Mouse (Mus musculus) limb, embryonic 14.5 days (tissue): ENCODE measurements at regions not wholly inside any gene's neighbourhood (a gene's known extent, or its start where the extent isn't known, plus 50 kb on each side); places are given as distances from the start of the nearest gene placed in this dataset.

Source experiments
- ATAC-seq: fragments of 200-750 bp; cut with Nextera tagmentation; 2 replicates; pipeline ENCODE4 v1.8.0; 2017; ENCODE audit warnings: low read depth, moderate number of reproducible peaks, moderate TSS enrichment; ENCODE audit not compliant: low FRiP score
- DNase-seq: peaks from one replicate; pipeline ENCODE4 v3.0.0-alpha.2; 2015; ENCODE audit warnings: low spot score
- H3K27ac ChIP-seq: fragments of 300-500 bp; sonication (generic); replicated peaks from 2 replicates; pipeline ENCODE4 v1.5.1; 2014; ENCODE audit warnings: low read depth, mild to moderate bottlenecking, low read length, moderate library complexity, mixed read lengths
- H3K27me3 ChIP-seq: fragments of 300-500 bp; sonication (generic); 2 replicates; pipeline ENCODE4 v1.6.1; 2014; ENCODE audit warnings: low read length, mixed read lengths; ENCODE audit not compliant: control insufficient read depth, insufficient read depth
- H3K36me3 ChIP-seq: fragments of 300-500 bp; sonication (generic); 2 replicates; pipeline ENCODE4 v1.6.1; 2014; ENCODE audit warnings: mild to moderate bottlenecking, low read length, moderate library complexity, mixed read lengths; ENCODE audit not compliant: control insufficient read depth, insufficient read depth
- H3K4me1 ChIP-seq: fragments of 300-500 bp; sonication (generic); 2 replicates; pipeline ENCODE4 v1.6.1; 2014; ENCODE audit warnings: antibody characterized with exemption, low read length, mixed read lengths; ENCODE audit not compliant: control insufficient read depth, insufficient read depth
- H3K4me2 ChIP-seq: fragments of 300-500 bp; sonication (generic); replicated peaks from 2 replicates; pipeline ENCODE4 v1.6.1; 2014; ENCODE audit warnings: low read depth, mild to moderate bottlenecking, low read length, moderate library complexity; ENCODE audit not compliant: severe bottlenecking
- H3K4me3 ChIP-seq: fragments of 300-500 bp; sonication (generic); replicated peaks from 2 replicates; pipeline ENCODE4 v1.5.1; 2014; ENCODE audit warnings: low read length
- H3K9ac ChIP-seq: fragments of 300-500 bp; sonication (generic); 2 replicates; pipeline ENCODE4 v1.6.1; 2014; ENCODE audit warnings: mild to moderate bottlenecking, low read depth, low read length, moderate library complexity; ENCODE audit not compliant: severe bottlenecking
- H3K9me3 ChIP-seq: fragments of 300-500 bp; sonication (generic); 2 replicates; pipeline ENCODE4 v1.6.1; 2016; ENCODE audit warnings: low read length; ENCODE audit not compliant: control insufficient read depth
- POLR2A ChIP-seq: fragments of 200-500 bp; IDR thresholded peaks from 2 replicates; pipeline ENCODE4 v1.8.0; 2012; ENCODE audit warnings: inconsistent platforms, mild to moderate bottlenecking, moderate library complexity, borderline replicate concordance; ENCODE audit not compliant: insufficient read depth, insufficient read length; ENCODE audit errors: extremely low read depth
- WGBS: fragments of 180-500 bp; shearing (Covaris S2); extraction: QIAGEN DNeasy Blood & Tissue Kit; methylation state at CpG from one replicate; pipeline ENCODE4 v1.1.7; 2014; 5-methylcytosine and 5-hydroxymethylcytosine counted together

- no peak overlapping the region for H3K9ac ChIP-seq
- no peak overlapping the region for H3K27ac ChIP-seq
- no peaks in the 10 kb centered on the region for H3K9me3 ChIP-seq
- no peak overlapping the region for H3K4me2 ChIP-seq
- ATAC-seq (peak; percentile 65; the same call in 1 of the 2 replicates), DNase-seq (peak; percentile 50)
- H3K36me3 ChIP-seq, result no peaks in the 10 kb centered on the region
- WGBS, result 37% methylated on average over 2 of the region's 2 CpGs
- H3K27me3 ChIP-seq, result 0 out of 2 replicates have a peak, but pooled peaks cover 6% of the 10 kb centered on the region
- 0 out of 2 replicates have a peak, but pooled peaks cover 3% of the 10 kb centered on the region for H3K4me1 ChIP-seq
- no peak for TF ChIP-seq POLR2A
- H3K4me3 ChIP-seq, result no peak overlapping the region
These were observed 268.6 kb upstream of the Sp4 start for GRCm38 (mm10) chr12:118569811-118570210.

DNA sequence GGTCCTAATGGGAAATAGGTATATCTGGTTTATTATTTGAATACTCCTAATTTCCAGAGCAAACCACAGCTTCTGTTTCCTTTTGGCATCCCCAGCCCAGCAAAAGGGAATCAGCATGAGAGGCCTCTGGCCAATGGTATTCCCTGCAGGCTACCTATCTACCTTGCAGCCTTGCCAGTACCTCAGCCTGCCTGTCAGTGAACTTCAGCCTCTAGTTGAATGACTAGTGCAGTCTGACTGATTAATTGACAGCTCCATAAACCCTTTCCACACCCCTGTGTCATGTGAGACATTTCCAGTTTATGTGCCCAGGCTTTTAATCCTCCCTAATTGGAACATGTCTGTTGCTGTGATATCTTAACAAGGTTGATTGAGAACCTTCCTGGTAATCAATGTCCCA is 265.4 kb upstream of the Sp4 start:
- H3K27me3 ChIP-seq, result 0 out of 2 replicates have a peak, but pooled peaks cover 6% of the 10 kb centered on the region
- no peak overlapping the region for H3K27ac ChIP-seq
- no peak for ATAC-seq
- H3K9me3 ChIP-seq, result no peaks in the 10 kb centered on the region
- DNase-seq, result no peak
- H3K4me2 ChIP-seq, result no peak overlapping the region
- TF ChIP-seq POLR2A, result no peak
- no peaks in the 10 kb centered on the region for H3K36me3 ChIP-seq
- H3K4me1 ChIP-seq, result 0 out of 2 replicates have a peak, but pooled peaks cover 6% of the 10 kb centered on the region
- H3K4me3 ChIP-seq, result no peak overlapping the region
- H3K9ac ChIP-seq, result no peak overlapping the region

- Histone ChIP-seq H3K4me2 (no peak overlapping the region), H3K36me3 (no peaks in the 10 kb centered on the region), H3K9me3 (no peaks in the 10 kb centered on the region), H3K4me1 (0 out of 2 replicates have a peak, but pooled peaks cover 3% of the 10 kb centered on the region), H3K27ac (no peak overlapping the region), H3K9ac (no peak overlapping the region), H3K27me3 (0 out of 2 replicates have a peak, but pooled peaks cover 6% of the 10 kb centered on the region), H3K4me3 (no peak overlapping the region)
- 6% methylated on average over 9 of the region's 9 CpGs for WGBS
- no peak for TF ChIP-seq POLR2A
- DNase-seq (peak; percentile 59), ATAC-seq (no peak; the same call in 1 of the 2 replicates)
These were observed 263.3 kb upstream of the Sp4 start for GRCm38 (mm10) chr12:118564394-118565112.

DNA sequence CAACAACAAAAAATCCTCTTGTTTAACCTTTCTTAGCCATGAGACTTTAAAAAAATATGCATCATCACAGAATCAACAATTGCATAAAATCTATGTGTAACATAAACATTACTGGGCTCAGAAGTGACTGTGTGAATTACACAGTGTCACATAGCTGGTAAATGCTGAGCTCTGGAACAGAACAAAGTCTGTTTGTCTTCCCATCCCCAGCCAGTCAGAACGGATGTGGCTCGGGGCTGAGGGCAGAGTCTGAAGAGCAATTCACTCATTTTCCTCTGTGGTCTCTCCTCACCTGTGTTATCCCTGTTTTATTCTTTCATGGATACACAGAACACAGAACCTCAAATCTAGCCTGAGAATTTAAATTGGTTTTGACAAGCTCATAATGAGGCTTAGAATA is 261.0 kb upstream of the Sp4 start:
- no peak overlapping the region for H3K27ac ChIP-seq
- no peak for DNase-seq
- ATAC-seq, result no peak
- H3K9ac ChIP-seq, result no peak overlapping the region
- H3K27me3 ChIP-seq, result 0 out of 2 replicates have a peak, but pooled peaks cover 3% of the 10 kb centered on the region
- H3K4me3 ChIP-seq, result no peak overlapping the region
- no peaks in the 10 kb centered on the region for H3K9me3 ChIP-seq
- H3K36me3 ChIP-seq, result no peaks in the 10 kb centered on the region
- H3K4me1 ChIP-seq, result 0 out of 2 replicates have a peak, but pooled peaks cover 3% of the 10 kb centered on the region
- no peak for TF ChIP-seq POLR2A
- 32% methylated on average over 2 of the region's 2 CpGs for WGBS
- H3K4me2 ChIP-seq, result no peak overlapping the region

DNA sequence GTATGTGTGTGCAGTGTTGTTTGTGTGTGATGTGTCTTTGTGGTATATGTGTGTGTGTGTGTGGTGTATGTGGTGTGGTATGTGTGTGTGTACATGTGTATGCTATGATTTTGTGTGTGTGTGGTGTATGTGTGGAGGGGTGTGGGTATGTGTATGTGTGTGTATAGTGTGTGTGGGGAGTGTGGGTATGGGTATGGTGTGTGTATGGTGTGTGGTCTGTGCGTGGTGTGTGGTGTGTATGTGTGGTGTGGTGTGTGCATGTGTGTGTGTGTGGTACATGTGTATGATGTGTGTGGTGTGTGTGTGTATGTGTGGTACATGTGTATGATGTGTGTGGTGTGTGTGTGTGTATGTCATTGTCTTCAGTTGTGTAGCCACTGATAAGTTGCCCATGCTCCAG is 247.8 kb upstream of the Sp4 start:
- no peak for TF ChIP-seq POLR2A
- no peaks in the 10 kb centered on the region for H3K4me1 ChIP-seq
- H3K36me3 ChIP-seq, result no peaks in the 10 kb centered on the region
- no peak overlapping the region for H3K4me2 ChIP-seq
- DNase-seq, result no peak
- 95% methylated on average over 1 of the region's 1 CpGs for WGBS
- H3K27me3 ChIP-seq, result no peaks in the 10 kb centered on the region
- H3K27ac ChIP-seq, result no peak overlapping the region
- no peak for ATAC-seq
- no peak overlapping the region for H3K4me3 ChIP-seq
- no peaks in the 10 kb centered on the region for H3K9me3 ChIP-seq
- H3K9ac ChIP-seq, result no peak overlapping the region
